Mouse (Mus musculus) stomach, postnatal 0 days (tissue): ENCODE results near the gene Rbpms2.

ENCODE experiments used
- CTCF ChIP-seq: IDR thresholded peaks from 2 replicates; pipeline ENCODE4 v1.5.1; 2016; ENCODE audit warnings: antibody characterized with exemption, low read depth, mild to moderate bottlenecking, moderate library complexity
- EP300 ChIP-seq: optimal IDR thresholded peaks from 2 replicates; pipeline ENCODE3; 2016; ENCODE audit warnings: antibody characterized with exemption

DNA sequence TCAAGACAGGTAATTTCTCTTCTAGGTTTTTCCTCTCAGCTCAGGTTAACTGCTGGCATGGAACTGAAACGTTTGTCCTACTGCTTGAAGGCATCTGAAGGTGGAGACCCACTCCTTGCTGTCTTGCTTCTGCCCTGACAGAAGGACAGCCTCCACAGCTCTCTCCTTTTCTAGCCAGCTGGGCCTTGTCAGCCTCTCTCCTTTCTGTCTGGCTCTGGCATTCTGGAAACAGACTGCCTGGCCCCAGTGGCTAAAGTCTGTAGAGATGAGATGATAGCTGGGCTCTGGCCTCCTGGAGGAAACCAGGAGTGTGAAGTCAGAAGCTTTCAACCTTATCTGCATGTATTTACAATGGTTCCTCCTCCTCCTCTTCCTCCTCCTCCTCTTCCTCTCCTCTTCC lies 20.5 kb downstream of the Rbpms2 start:
- TF ChIP-seq CTCF = no peak
- TF ChIP-seq EP300 = no peak
